Mouse (Mus musculus): ENCODE results near the gene Phf19. TPM values are rescaled to one million over a fixed set of nuclear protein-coding genes. Genes with fewer than 3 reads are reported as not detected.

Gene Phf19
- 8.3 to 20.1 TPM (median 17.3 TPM) in 4 replicates for total RNA-seq (2023)

GRCm38 (mm10) chr2:34913218-34914068, at the start of gene Phf19:
TSS of gene Phf19 (minus strand) at chr2:34914026.

GRCm38 (mm10) chr2:34961481-34962036, 47.7 kb upstream of the Phf19 start, which contains the start of gene Traf1:
TSS of gene Traf1 (minus strand) at chr2:34961772.

GRCm38 (mm10) chr2:34874816-34875345, 38.9 kb downstream of the Phf19 start, which contains the start of gene Psmd5:
TSS of gene Psmd5 (minus strand) at chr2:34874968.

GRCm38 (mm10) chr2:34874271-34874670, 39.6 kb downstream of the Phf19 start, which contains the start of gene Cutal:
TSS of gene Cutal (plus strand) at chr2:34874396.

Other genes with a start within 250 kb of the Phf19 start
- 108 to 112 TPM (median 111 TPM) in 4 replicates for gene Gapvd1, start 158.8 kb downstream of the Phf19 start, total RNA-seq (2023)
- 798 to 869 TPM (median 851 TPM) in 4 replicates for gene Hspa5, start 142.1 kb downstream of the Phf19 start, total RNA-seq (2023)
- 12.5 to 20.2 TPM (median 15.5 TPM) in 4 replicates for gene Rabepk, start 114.1 kb downstream of the Phf19 start, total RNA-seq (2023)
- 94.0 to 107 TPM (median 98.2 TPM) in 4 replicates for gene Fbxw2, start 87.7 kb downstream of the Phf19 start, total RNA-seq (2023)
- not detected in 4 replicates for gene Gm34653, start 81.0 kb downstream of the Phf19 start, total RNA-seq (2023)
- gene Cutal, start 39.6 kb downstream of the Phf19 start, total RNA-seq (2023), result not detected in 4 replicates
- 24.6 to 32.8 TPM (median 28.1 TPM) in 4 replicates for gene Psmd5, start 39.1 kb downstream of the Phf19 start, total RNA-seq (2023)
- 69.2 to 81.1 TPM (median 72.1 TPM) in 4 replicates for gene Traf1, start 47.7 kb upstream of the Phf19 start, total RNA-seq (2023)
- not detected in 4 replicates for gene Hc, start 147.4 kb upstream of the Phf19 start, total RNA-seq (2023)
- 0.57 to 1.8 TPM (median 0.92 TPM) in 4 replicates for gene AI182371, start 187.5 kb upstream of the Phf19 start, total RNA-seq (2023)
- 115 to 136 TPM (median 130 TPM) in 4 replicates for gene Cntrl, start 195.5 kb upstream of the Phf19 start, total RNA-seq (2023)

All from B cell, adult 62 days (primary cell).